Mouse (Mus musculus): Measurements from ENCODE around the gene Susd1. TPM values are rescaled to one million over a fixed set of nuclear protein-coding genes. Genes with fewer than 3 reads are reported as not detected.
A peak's percentile ranks its signal among the peaks of the same experiment; 100 is the strongest.

Gene Susd1
- total and polyA plus RNA-seq, 2 experiments from 2014 or later, result 1.6 to 7.9 TPM

- Histone ChIP-seq H3K9me3 (ENCODE audit: low read length) (no peaks in the 10 kb centered on the region), H3K27ac (ENCODE audit: low read depth, low read length) (no peak overlapping the region), H3K4me2 (ENCODE audit: low read depth) (no peak overlapping the region), H3K4me3 (ENCODE audit: low read depth, low read length) (no peak overlapping the region), H3K9ac (no peak overlapping the region), H3K27me3 (ENCODE audit: insufficient read depth, low read length) (no peaks in the 10 kb centered on the region; the same call in 1 of the 2 replicates), H3K36me3 (ENCODE audit: insufficient read depth) (no peaks in the 10 kb centered on the region), H3K4me1 (ENCODE audit: insufficient read depth) (no peaks in the 10 kb centered on the region)
- ATAC-seq (peak; percentile 90), DNase-seq (peak; percentile 66)
- TF ChIP-seq CTCF (IDR thresholded peaks at IDR 0.05; ENCODE audit: low read depth), result no peak
- WGBS, result 62% methylated on average over 13 of the region's 13 CpGs
Observed at GRCm38 (mm10) chr4:59459216-59459955, 21.0 kb upstream of the Susd1 start.

- Histone ChIP-seq H3K9me3 (ENCODE audit: low read length) (no peaks in the 10 kb centered on the region), H3K27me3 (ENCODE audit: insufficient read depth, low read length) (no peaks in the 10 kb centered on the region; the same call in 1 of the 2 replicates), H3K4me3 (ENCODE audit: low read depth, low read length) (no peak overlapping the region), H3K4me2 (ENCODE audit: low read depth) (no peak overlapping the region), H3K36me3 (ENCODE audit: insufficient read depth) (no peaks in the 10 kb centered on the region), H3K27ac (ENCODE audit: low read depth, low read length) (no peak overlapping the region), H3K9ac (no peak overlapping the region), H3K4me1 (ENCODE audit: insufficient read depth) (no peaks in the 10 kb centered on the region)
- no peak for TF ChIP-seq CTCF (IDR thresholded peaks at IDR 0.05; ENCODE audit: low read depth)
- no peak for ATAC-seq
- 27% methylated on average over 9 of the region's 9 CpGs for WGBS
- peak; percentile 4 for DNase-seq
Observed at GRCm38 (mm10) chr4:59457941-59458340, 19.5 kb upstream of the Susd1 start.

DNA sequence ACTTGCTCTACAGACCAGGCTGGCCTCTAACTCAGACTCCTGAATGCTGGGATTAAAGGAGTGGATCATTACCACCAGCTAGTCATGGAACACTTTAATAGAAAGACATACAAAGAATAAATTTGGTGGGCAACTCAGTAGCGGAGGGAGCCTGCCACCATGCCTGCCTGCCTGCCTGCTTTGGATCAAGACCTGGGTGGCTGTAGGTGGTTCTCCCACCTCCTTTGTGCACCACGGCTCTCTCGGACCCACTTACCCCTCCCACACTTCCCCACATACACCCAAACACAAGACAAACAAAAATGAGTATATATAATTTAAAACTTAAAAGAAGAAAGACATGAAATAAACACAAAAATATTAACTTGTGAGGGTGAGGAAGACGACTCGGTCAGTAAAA is 18.7 kb upstream of the Susd1 start:
- TF ChIP-seq CTCF (IDR thresholded peaks at IDR 0.05; ENCODE audit: low read depth), result no peak
- Histone ChIP-seq H3K36me3 (ENCODE audit: insufficient read depth) (no peaks in the 10 kb centered on the region), H3K9me3 (ENCODE audit: low read length) (no peaks in the 10 kb centered on the region), H3K27ac (ENCODE audit: low read depth, low read length) (no peak overlapping the region), H3K9ac (no peak overlapping the region), H3K4me3 (ENCODE audit: low read depth, low read length) (no peak overlapping the region), H3K4me1 (ENCODE audit: insufficient read depth) (no peaks in the 10 kb centered on the region), H3K27me3 (ENCODE audit: insufficient read depth, low read length) (no peaks in the 10 kb centered on the region; the same call in 1 of the 2 replicates), H3K4me2 (ENCODE audit: low read depth) (no peak overlapping the region)
- no peak for DNase-seq
- WGBS, result 87% methylated on average over 5 of the region's 5 CpGs
- no peak for ATAC-seq

DNA sequence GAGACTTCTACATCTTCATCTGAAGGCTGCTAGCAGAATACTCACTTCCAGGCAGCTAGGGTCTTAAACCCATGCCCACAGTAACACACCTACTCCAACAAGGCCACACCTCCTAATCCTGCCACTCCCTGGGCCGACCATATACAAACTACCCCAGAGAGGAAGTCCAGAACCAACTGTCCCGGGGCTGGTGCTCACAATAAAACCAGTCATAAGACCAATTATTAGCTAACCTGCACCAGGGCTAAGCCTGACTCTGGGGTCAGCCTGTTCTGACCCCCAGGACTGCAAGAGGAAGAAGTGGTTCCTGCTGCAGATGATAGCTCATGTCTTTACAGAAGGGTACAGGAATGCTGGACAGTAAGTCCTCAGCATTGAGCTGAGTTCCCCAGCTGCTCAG is 17.0 kb upstream of the Susd1 start:
- TF ChIP-seq CTCF (IDR thresholded peaks at IDR 0.05; ENCODE audit: low read depth), result no peak

DNA sequence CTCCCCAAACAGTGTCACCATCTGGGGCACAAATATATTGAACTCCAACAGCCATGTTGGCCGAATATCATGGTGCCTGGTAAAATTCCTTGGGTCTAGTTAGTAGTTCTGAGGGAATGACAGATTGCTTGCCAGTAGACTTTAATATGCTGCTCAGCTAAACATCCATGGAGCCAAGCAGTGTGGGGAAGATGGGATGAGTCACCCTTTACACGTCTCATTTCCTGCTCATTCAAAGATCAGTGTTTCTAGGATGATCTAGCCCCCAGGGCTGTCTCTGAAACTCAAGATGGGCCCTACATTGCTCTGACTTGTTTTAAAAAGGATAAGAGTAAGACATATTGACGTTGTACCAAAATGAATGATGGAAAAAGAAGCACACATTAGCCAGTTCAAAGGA is 15.6 kb upstream of the Susd1 start:
- Histone ChIP-seq H3K4me2 (ENCODE audit: low read depth) (no peak overlapping the region), H3K9ac (no peak overlapping the region), H3K27me3 (ENCODE audit: insufficient read depth, low read length) (no peaks in the 10 kb centered on the region), H3K4me3 (ENCODE audit: low read depth, low read length) (no peak overlapping the region), H3K4me1 (ENCODE audit: insufficient read depth) (no peaks in the 10 kb centered on the region), H3K36me3 (ENCODE audit: insufficient read depth) (no peaks in the 10 kb centered on the region), H3K9me3 (ENCODE audit: low read length) (no peaks in the 10 kb centered on the region), H3K27ac (ENCODE audit: low read depth, low read length) (no peak overlapping the region)
- no peak for DNase-seq
- WGBS, result 76% methylated on average over 3 of the region's 3 CpGs
- TF ChIP-seq CTCF (IDR thresholded peaks at IDR 0.05; ENCODE audit: low read depth), result no peak
- peak; percentile 62 for ATAC-seq

More for the DNA sequence above, 17.0 kb upstream of the Susd1 start:
- no peaks in the 10 kb centered on the region for H3K27me3 ChIP-seq (ENCODE audit: insufficient read depth, low read length)
- H3K27ac ChIP-seq (ENCODE audit: low read depth, low read length), result no peak overlapping the region
- no peaks in the 10 kb centered on the region for H3K36me3 ChIP-seq (ENCODE audit: insufficient read depth)
- WGBS, result 63% methylated on average over 2 of the region's 2 CpGs
- H3K9me3 ChIP-seq (ENCODE audit: low read length), result no peaks in the 10 kb centered on the region
- no peak overlapping the region for H3K9ac ChIP-seq
- no peaks in the 10 kb centered on the region for H3K4me1 ChIP-seq (ENCODE audit: insufficient read depth)
- H3K4me2 ChIP-seq (ENCODE audit: low read depth), result no peak overlapping the region
- no peak for DNase-seq
- H3K4me3 ChIP-seq (ENCODE audit: low read depth, low read length), result no peak overlapping the region
- ATAC-seq, result no peak

- no peak overlapping the region for H3K27ac ChIP-seq (ENCODE audit: low read depth, low read length)
- TF ChIP-seq CTCF (IDR thresholded peaks at IDR 0.05; ENCODE audit: low read depth), result no peak
- 90% methylated on average over 8 of the region's 8 CpGs for WGBS
- no peaks in the 10 kb centered on the region for H3K27me3 ChIP-seq (ENCODE audit: insufficient read depth, low read length)
- H3K36me3 ChIP-seq (ENCODE audit: insufficient read depth), result no peaks in the 10 kb centered on the region
- no peaks in the 10 kb centered on the region for H3K9me3 ChIP-seq (ENCODE audit: low read length)
- DNase-seq, result no peak
- no peaks in the 10 kb centered on the region for H3K4me1 ChIP-seq (ENCODE audit: insufficient read depth)
- H3K4me3 ChIP-seq (ENCODE audit: low read depth, low read length), result no peak overlapping the region
- no peak overlapping the region for H3K9ac ChIP-seq
- no peak overlapping the region for H3K4me2 ChIP-seq (ENCODE audit: low read depth)
- no peak for ATAC-seq
Observed at GRCm38 (mm10) chr4:59452503-59452933, 14.1 kb upstream of the Susd1 start.

GRCm38 (mm10) chr4:59450906-59451305 is 12.5 kb upstream of the Susd1 start:
- Histone ChIP-seq H3K9me3 (ENCODE audit: low read length) (no peaks in the 10 kb centered on the region), H3K36me3 (ENCODE audit: insufficient read depth) (no peaks in the 10 kb centered on the region), H3K27me3 (ENCODE audit: insufficient read depth, low read length) (no peaks in the 10 kb centered on the region), H3K9ac (no peak overlapping the region), H3K4me3 (ENCODE audit: low read depth, low read length) (no peak overlapping the region), H3K4me1 (ENCODE audit: insufficient read depth) (no peaks in the 10 kb centered on the region), H3K27ac (ENCODE audit: low read depth, low read length) (no peak overlapping the region), H3K4me2 (ENCODE audit: low read depth) (no peak overlapping the region)
- DNase-seq (no peak), ATAC-seq (no peak)
- TF ChIP-seq CTCF (IDR thresholded peaks at IDR 0.05; ENCODE audit: low read depth), result no peak
- 79% methylated on average over 3 of the region's 3 CpGs for WGBS

Data from forebrain, postnatal 0 days (tissue).